Mouse (Mus musculus): ENCODE results near the gene Nsf.
A peak's percentile ranks its signal among the peaks of the same experiment; 100 is the strongest.

GRCm38 (mm10) chr11:103953896-103954292, at the start of gene Nsf:
- TF ChIP-seq CTCF (IDR thresholded peaks at IDR 0.05), result no peak
- 0 out of 2 replicates have a peak, but pooled peaks have one; percentile 24 for TF ChIP-seq EP300 (IDR thresholded peaks at IDR 0.05; ENCODE audit: insufficient read depth, low read depth, low read length)
